Mouse (Mus musculus) lung, adult 2 months (tissue): Measurements from ENCODE around the gene Hecw2.

Experiments used
- CTCF ChIP-seq: fragments of 200-500 bp; IDR thresholded peaks from 2 replicates; pipeline ENCODE4 v1.5.1; 2011; ENCODE audit warnings: mild to moderate bottlenecking, low read length, control low read depth; ENCODE audit not compliant: insufficient read depth
- POLR2A ChIP-seq: fragments of 200-500 bp; IDR thresholded peaks from 2 replicates; pipeline ENCODE4 v1.6.1; 2011; ENCODE audit warnings: low read depth, mild to moderate bottlenecking, control low read depth, low read length, borderline replicate concordance; ENCODE audit errors: extremely low read depth

- TF ChIP-seq CTCF: no peak
- no peak for TF ChIP-seq POLR2A
Measured at GRCm38 (mm10) chr1:53910251-53910650, 284.7 kb downstream of the Hecw2 start.
